Mouse (Mus musculus) hindbrain, embryonic 11.5 days (tissue): ENCODE measurements around the gene Chmp2a. TPM values are rescaled to one million over a fixed set of nuclear protein-coding genes. Genes with fewer than 3 reads are reported as not detected.

Experiments
- polyA plus RNA-seq: library from polyadenylated mRNA; unstranded; fragments of >200 nt; fragmentation: Nextera tagmentation; extraction: Ambion mirVana; gene quantifications from 2 replicates; pipeline ENCODE4 v1.2.1, GENCODE M21; 2014

The Chmp2a gene
- polyA plus RNA-seq, 1 experiment from 2014 or later = 157 TPM

Other genes with a start within 250 kb of the Chmp2a start
- gene Zscan18, start 231.2 kb downstream of the Chmp2a start, polyA plus RNA-seq = 11.0 and 11.4 TPM in 2 replicates
- 18.7 and 25.5 TPM in 2 replicates for gene Zfp329, start 215.9 kb downstream of the Chmp2a start, polyA plus RNA-seq
- gene Zfp110, start 200.0 kb downstream of the Chmp2a start, polyA plus RNA-seq = 29.9 and 32.6 TPM in 2 replicates
- gene Zfp128, start 153.6 kb downstream of the Chmp2a start, polyA plus RNA-seq = 6.1 TPM in 2 replicates
- gene Zscan22, start 137.0 kb downstream of the Chmp2a start, polyA plus RNA-seq = 19.1 and 19.9 TPM in 2 replicates
- gene Rps5, start 112.5 kb downstream of the Chmp2a start, polyA plus RNA-seq = 842 and 852 TPM in 2 replicates
- gene Rnf225, start 107.4 kb downstream of the Chmp2a start, polyA plus RNA-seq = 0.50 and 0.66 TPM in 2 replicates
- 7.4 and 8.0 TPM in 2 replicates for gene Zfp324, start 69.0 kb downstream of the Chmp2a start, polyA plus RNA-seq
- 8.5 and 11.7 TPM in 2 replicates for gene Zfp446, start 57.0 kb downstream of the Chmp2a start, polyA plus RNA-seq
- gene Slc27a5, start 36.6 kb downstream of the Chmp2a start, polyA plus RNA-seq = not detected in 2 replicates
- gene Trim28, start 35.7 kb downstream of the Chmp2a start, polyA plus RNA-seq = 427 and 438 TPM in 2 replicates
- 25.0 and 25.3 TPM in 2 replicates for gene Zbtb45, start 24.8 kb downstream of the Chmp2a start, polyA plus RNA-seq
- 147 and 173 TPM in 2 replicates for gene Ube2m, start 3.5 kb upstream of the Chmp2a start, polyA plus RNA-seq
- gene Mzf1, start 20.0 kb upstream of the Chmp2a start, polyA plus RNA-seq = 2.4 and 2.6 TPM in 2 replicates
- 0.05 TPM in 1 of 2 replicates, not detected in the other for gene Vmn1r85, start 60.4 kb upstream of the Chmp2a start, polyA plus RNA-seq
- not detected in 2 replicates for gene Vmn1r86, start 85.1 kb upstream of the Chmp2a start, polyA plus RNA-seq
- not detected in 2 replicates for gene Vmn1r87, start 105.3 kb upstream of the Chmp2a start, polyA plus RNA-seq
- gene Vmn1r88, start 124.8 kb upstream of the Chmp2a start, polyA plus RNA-seq = not detected in 2 replicates
- not detected in 2 replicates for gene Vmn1r89, start 178.2 kb upstream of the Chmp2a start, polyA plus RNA-seq
- 107 and 113 TPM in 2 replicates for gene Lig1, start 242.5 kb upstream of the Chmp2a start, polyA plus RNA-seq
- gene Zswim9, start 243.9 kb upstream of the Chmp2a start, polyA plus RNA-seq = 4.9 and 6.7 TPM in 2 replicates